Mouse (Mus musculus) skeletal muscle tissue, adult 2 months (tissue): ENCODE measurements at regions not wholly inside any gene's neighbourhood (a gene's known extent, or its start where the extent isn't known, plus 50 kb on each side); places are given as distances from the start of the nearest gene placed in this dataset.

Experiments used
- DNase-seq: peaks from one replicate; pipeline ENCODE4 v3.0.0-alpha.2; 2012; ENCODE audit warnings: low read depth, low spot score

DNA sequence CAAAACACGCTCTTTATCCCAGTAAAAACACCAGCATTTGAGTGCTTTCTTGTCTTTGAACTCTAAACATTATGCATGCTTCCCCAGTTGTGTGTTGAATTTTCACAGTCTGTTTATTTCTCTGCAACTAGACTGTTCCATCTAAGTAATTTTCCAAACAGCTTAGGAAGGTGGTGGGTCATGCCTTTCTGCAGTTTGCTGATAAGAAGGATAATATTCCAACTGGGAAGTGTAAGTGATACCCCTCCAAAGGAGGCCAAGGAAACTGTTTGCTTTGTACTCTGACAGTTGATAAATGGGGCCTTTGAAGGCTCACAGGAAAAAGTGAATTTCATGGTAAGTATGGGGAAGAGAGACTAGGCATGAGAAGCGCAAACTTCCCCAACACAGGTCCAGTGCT is 1354.4 kb downstream of the Gsdmc2 start:
- DNase-seq: no peak

DNA sequence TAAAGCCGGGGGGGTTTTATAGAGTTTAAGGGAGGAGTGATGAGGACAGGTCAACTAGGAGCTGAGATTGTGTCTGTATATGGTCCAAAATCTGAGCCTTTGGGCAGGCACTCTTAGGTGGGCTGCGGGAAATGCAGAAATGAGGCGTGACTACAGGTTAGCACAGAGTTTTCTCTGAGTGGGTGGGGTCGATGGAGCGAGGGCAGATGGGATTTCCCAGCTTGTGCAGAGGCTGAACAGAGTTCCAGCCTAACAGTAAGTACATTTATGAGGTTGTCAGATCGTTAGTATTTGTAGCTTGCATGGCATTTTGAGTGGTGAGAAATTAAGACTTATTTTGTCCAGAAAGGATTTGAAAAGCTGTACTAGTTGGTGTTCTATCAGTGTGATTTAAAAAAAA is 1358.4 kb downstream of the Gsdmc2 start:
- DNase-seq: no peak

- no peak for DNase-seq
These were observed 1360.6 kb downstream of the Gsdmc2 start for GRCm38 (mm10) chr15:62484350-62484749.

DNA sequence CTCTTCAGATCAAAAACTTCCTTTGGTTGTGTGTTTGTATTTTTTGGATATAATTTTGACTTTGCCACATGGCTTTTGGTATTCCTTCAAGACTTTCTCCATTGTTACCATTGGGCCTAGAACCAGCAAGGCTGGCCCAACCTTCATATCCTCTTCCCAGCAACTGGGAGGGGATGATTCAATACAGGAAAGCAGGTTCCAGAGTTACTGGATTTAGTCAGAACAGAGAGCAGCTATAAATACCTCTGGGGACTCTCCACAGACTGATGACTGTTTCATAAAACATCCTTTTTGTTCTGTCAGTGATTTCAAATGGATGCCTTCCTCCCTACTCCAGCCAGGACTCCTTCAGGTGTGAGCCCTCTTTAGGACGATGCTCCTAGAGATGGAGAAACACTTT is 1361.4 kb downstream of the Gsdmc2 start:
- DNase-seq: no peak

DNA sequence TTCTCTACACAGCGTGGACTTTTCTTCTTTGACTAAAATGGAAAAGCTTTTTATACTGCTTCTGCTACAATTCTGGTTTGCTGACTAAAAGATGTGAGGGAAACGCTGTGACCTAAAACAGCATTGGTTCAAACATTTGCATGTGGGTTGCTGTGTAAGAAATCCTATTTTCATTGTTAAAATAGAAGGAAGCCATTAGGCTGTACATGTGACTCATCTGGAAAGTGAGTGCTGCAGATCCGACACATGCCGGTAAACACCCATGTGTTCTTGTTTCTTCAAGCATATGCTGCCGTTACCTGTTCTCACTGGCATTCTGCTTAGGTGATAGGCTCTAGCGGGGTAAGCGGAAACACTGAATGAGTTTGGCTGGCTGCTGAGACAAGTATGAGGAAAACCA is 1362.6 kb downstream of the Gsdmc2 start:
- DNase-seq: no peak

DNA sequence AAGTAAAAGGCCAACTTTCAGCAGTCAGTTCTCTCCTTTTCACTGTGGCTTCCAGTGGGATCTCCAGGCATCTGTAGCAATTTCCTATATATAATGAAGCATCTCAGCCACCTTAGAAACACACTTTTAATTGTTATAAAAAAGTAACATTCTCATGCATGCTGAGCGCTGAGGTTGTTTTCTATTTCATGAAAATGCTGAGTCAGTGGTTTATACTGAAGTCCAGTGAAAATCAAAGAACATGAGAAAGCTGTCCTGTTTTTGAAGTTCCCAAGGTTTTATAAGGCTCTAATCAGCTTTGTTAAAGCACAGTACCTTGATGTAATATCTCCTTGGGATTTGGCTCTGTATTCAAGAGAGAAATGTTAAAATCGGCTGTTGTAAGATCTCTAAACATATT is 1367.2 kb downstream of the Gsdmc2 start:
- DNase-seq: no peak

DNA sequence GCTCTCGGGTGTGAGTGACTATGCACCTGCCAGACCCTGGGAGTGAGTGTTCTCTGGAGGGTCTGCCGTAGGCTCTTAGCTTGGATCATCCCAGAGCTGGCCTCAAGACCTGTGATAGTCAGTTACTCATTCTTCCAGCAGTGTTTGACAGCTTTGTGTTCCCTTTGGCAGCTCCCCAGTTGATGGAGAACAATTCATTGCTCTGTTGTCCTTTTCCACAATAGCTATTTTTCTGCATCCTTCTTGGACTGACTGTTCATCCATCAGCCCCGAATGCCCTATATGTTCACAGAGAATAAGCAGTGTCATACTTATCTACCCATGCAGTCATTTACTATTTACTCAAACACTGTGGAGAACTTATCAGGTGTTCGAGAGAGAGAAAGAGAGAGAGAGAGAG is 1368.5 kb downstream of the Gsdmc2 start:
- DNase-seq: no peak

- DNase-seq: no peak
These were observed 1374.2 kb downstream of the Gsdmc2 start for GRCm38 (mm10) chr15:62470683-62471331.

GRCm38 (mm10) chr15:62468076-62468475 is 1376.9 kb downstream of the Gsdmc2 start:
- peak; percentile 34 for DNase-seq

GRCm38 (mm10) chr15:62466856-62467255 is 1378.1 kb downstream of the Gsdmc2 start:
- DNase-seq: no peak

- DNase-seq: no peak
These were observed 1379.7 kb downstream of the Gsdmc2 start for GRCm38 (mm10) chr15:62465026-62465839.

- no peak for DNase-seq
These were observed 1382.3 kb downstream of the Gsdmc2 start for GRCm38 (mm10) chr15:62462698-62463097.

GRCm38 (mm10) chr15:62461398-62462051 is 1383.5 kb downstream of the Gsdmc2 start:
- no peak for DNase-seq

DNA sequence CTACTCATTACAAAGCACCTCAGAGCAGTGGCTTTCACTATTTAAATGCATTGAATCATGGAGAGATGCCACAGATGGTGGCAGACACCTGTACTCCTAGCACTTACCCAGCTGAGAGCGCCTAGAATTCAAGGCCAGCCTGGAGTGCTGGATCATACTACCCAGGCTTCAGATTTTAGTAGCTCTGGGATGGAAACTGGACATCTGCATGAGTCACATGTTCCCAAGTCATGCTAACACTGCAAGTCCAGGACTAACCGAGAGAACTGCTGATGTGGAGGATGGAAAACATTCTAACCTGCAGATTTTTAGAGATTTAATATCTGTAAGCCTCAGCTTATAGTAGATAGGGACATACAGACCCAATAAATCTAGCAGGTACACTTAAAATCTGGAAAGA is 1384.3 kb downstream of the Gsdmc2 start:
- DNase-seq: no peak

GRCm38 (mm10) chr15:62460026-62460607 is 1384.9 kb downstream of the Gsdmc2 start:
- DNase-seq: no peak

- no peak for DNase-seq
These were observed 1387.0 kb downstream of the Gsdmc2 start for GRCm38 (mm10) chr15:62457990-62458389.

- DNase-seq: no peak
These were observed 1387.8 kb downstream of the Gsdmc2 start for GRCm38 (mm10) chr15:62457051-62457664.

DNA sequence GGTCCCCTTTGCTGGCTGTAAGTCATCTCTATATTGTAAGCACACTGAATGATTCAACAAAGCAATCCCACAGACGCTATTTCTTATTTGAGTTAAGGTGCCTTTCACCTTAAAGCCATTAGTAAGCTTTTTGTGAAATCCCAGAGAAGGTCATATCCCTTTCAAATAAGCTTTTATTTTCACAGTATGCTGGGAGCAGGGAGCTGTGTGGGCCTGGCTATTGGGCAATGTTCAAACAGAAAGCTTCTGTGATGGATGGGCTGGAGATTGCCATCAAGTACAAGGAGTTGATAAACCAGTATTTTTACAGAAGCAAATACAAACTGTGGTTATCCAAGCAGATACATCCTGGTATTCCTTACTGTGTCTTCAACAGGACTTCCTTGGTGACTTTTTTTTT is 1389.0 kb downstream of the Gsdmc2 start:
- DNase-seq: no peak

DNA sequence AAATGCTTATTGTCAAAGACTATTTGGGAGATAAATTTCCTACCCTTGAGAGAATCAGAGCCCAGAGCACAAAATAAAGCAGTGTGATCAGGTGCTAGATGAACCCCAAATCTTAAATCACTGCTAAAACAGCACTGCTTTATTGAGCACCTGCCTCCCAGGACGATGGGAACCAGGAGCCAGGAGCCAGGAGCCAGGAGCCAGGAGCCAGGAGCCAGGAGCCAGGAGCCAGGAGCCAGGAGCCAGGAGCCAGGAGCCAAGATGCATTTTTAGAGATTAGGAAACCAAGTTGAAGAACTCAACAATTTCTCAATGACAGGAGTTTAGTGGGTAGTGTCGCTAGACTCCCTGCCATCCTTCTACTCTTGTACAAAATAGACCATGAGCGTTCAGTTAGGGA is 1396.9 kb downstream of the Gsdmc2 start:
- no peak for DNase-seq

- no peak for DNase-seq
These were observed 1405.8 kb downstream of the Gsdmc2 start for GRCm38 (mm10) chr15:62439211-62439610.

DNA sequence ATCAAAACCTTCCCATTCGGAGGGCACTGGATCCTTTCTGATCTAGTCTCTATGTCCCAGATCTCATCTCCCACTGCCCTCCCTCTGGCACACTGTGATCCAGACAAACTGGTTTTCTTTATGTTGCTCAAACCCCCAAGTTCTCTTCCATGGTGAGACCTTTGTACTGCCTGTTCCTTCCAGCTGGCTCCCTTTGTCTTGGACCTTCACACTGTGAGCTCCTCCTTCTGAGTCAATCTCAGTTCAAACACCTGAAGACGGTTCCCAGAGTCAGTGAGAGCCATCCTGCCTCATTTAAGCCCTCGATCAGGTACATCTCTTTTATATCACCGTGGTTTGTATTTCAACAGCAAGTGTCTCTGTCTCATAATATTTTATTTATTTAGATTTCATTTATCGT is 1408.3 kb downstream of the Gsdmc2 start:
- DNase-seq: no peak

- no peak for DNase-seq
These were observed 1409.8 kb downstream of the Gsdmc2 start for GRCm38 (mm10) chr15:62435141-62435680.
